Mouse (Mus musculus) spleen, adult 2 months (tissue): ENCODE results near the gene Hecw1.

ENCODE experiments used
- CTCF ChIP-seq: fragments of 200-500 bp; IDR thresholded peaks from 2 replicates; pipeline ENCODE4 v1.5.1; 2011; ENCODE audit warnings: mild to moderate bottlenecking, inconsistent platforms; ENCODE audit not compliant: insufficient read depth, insufficient read length, insufficient replicate concordance; ENCODE audit errors: extremely low read depth
- POLR2A ChIP-seq: fragments of 200-500 bp; IDR thresholded peaks from 2 replicates; pipeline ENCODE4 v1.6.1; 2011; ENCODE audit warnings: low read depth, low read length, inconsistent platforms

DNA sequence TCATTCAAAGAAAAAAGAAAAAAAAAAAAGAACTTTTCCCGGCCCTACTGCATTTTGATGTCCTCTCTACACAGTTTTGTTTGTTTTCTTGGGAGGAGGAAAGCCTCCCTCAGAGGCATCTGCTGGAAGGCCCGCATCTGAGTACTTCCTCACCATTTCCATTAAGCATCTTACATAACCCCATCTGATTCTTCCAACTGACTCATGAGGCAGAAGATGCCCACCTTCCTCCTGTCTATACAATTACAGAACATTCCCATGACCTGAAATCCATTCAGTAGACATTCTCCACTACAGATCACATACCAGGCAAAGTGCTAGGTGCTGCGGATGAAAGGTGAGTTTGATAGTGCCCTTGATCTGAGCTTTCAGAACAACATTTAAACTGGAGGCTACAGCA is 3.4 kb downstream of the Hecw1 start:
- TF ChIP-seq POLR2A: no peak
- TF ChIP-seq CTCF: no peak
